Mouse (Mus musculus): ENCODE measurements around the gene Utp6. TPM values are rescaled to one million over a fixed set of nuclear protein-coding genes. Genes with fewer than 3 reads are reported as not detected.

Gene Utp6
- total and polyA plus RNA-seq, 3 experiments: 78.8 to 148 (median 117) TPM

DNA sequence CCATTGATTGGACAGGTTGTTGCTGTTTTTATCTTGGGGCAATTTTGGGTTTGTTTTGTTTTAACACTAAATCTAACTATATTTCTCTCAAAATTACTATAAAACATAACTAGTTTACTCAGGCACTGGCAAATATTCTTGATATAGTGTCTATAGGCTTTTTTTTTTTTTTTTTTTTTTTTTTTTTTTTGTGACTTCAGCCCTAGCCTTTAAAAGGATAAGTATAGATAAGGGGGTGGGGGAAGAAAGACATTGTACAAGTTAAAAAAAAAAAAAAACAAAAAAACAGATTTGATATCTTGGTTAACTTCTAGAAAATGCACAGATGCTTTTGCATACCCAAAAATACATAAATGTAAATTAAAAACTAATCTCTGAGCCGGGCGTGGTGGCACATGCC is 27.9 kb upstream of the Utp6 start:
- Histone ChIP-seq H3K27me3 (replicated peaks) (no peaks in the 10 kb centered on the region), H3K9me3 (replicated peaks; ENCODE audit: low read length) (no peaks in the 10 kb centered on the region), H3K27ac (ENCODE audit: insufficient read depth, low read depth) (no peak overlapping the region), H3K36me3 (replicated peaks in 1 of 2; ENCODE audit: control insufficient read depth in 1 of 2, insufficient read depth in 1 of 2, low read length in 1 of 2) (no peaks in the 10 kb centered on the region), H3K9ac (ENCODE audit: insufficient read depth, low read depth) (no peak overlapping the region), H3K79me2 (replicated peaks; ENCODE audit: control insufficient read depth, extremely low read depth, insufficient read depth, poor library complexity, severe bottlenecking) (peaks cover 15% of the 10 kb centered on the region), H3K4me2 (ENCODE audit: insufficient read depth, low read depth, poor library complexity, severe bottlenecking) (no peak overlapping the region), H3K4me1 (ENCODE audit: control insufficient read depth in 1 of 2, insufficient read depth in 2 of 2) (peaks cover 0 to 11% of the 10 kb centered on the region in 2 experiments; a peak in 2 of 4 replicates), H3K4me3 (replicated peaks in 1 of 3; ENCODE audit: low read depth in 2 of 3, low read length in 2 of 3, poor library complexity in 1 of 3) (no peak overlapping the region)
- TF ChIP-seq ZNF384 (IDR thresholded peaks at IDR 0.05; ENCODE audit: low read depth, low read length) (peak; percentile 70), EP300 (IDR thresholded peaks at IDR 0.05; ENCODE audit: low read length) (no peak), ELF1 (IDR thresholded peaks at IDR 0.05; ENCODE audit: low read depth, low read length) (no peak)
- dilution Hi-C loops (cut with MboI; ENCODE audit: extremely low pct_ligation_motif_present, extremely low pct_unique_long_range_greater_than_20kb, low sequenced_read_pairs) (no loop called here), in situ Hi-C loops (cut with MboI; ENCODE audit: low pct_ligation_motif_present, low pct_unique_long_range_greater_than_20kb, low sequenced_read_pairs) (no loop called here)
- DNase-seq (ENCODE audit: extremely low read depth): no peak

DNA sequence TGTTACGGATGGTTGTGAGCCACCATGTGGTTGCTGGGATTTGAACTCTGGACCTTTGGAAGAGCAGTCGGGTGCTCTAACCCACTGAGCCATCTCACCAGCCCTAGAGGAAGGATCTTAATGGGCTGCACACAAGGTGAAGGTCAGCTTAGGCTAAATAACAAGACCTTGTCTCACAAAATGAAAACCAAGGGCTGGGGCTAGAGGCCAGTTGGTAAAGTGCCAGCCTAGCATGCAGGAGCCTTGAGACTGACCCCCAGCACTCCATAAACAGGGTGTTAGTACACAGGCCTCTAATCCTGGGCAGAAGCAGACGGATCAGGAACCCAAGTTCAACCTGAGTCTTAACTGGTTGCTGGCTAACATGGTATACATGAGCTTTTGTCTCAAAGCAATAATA is 25.7 kb upstream of the Utp6 start:
- no peak overlapping the region for H3K9ac ChIP-seq (ENCODE audit: insufficient read depth, low read depth)
- H3K4me1 ChIP-seq (ENCODE audit: control insufficient read depth in 1 of 2, insufficient read depth in 2 of 2): peaks cover 0 to 9% of the 10 kb centered on the region in 2 experiments; a peak in 1 of 4 replicates
- in situ Hi-C loops (cut with MboI; ENCODE audit: low pct_ligation_motif_present, low pct_unique_long_range_greater_than_20kb, low sequenced_read_pairs) (no loop called here), dilution Hi-C loops (cut with MboI; ENCODE audit: extremely low pct_ligation_motif_present, extremely low pct_unique_long_range_greater_than_20kb, low sequenced_read_pairs) (no loop called here)
- TF ChIP-seq MEF2A (IDR thresholded peaks at IDR 0.05; ENCODE audit: borderline replicate concordance, low read depth, low read length) (no peak), JUND (conservative IDR thresholded peaks at IDR 0.05; ENCODE audit: low read depth, low read length) (no peak), ZC3H11A (IDR thresholded peaks at IDR 0.05; ENCODE audit: low read depth, low read length) (no peak), UBTF (IDR thresholded peaks at IDR 0.05; ENCODE audit: low read depth, low read length) (no peak), NELFE (IDR thresholded peaks at IDR 0.05; ENCODE audit: low read depth, low read length) (no peak), TCF12 (IDR thresholded peaks at IDR 0.05; ENCODE audit: low read depth, low read length) (no peak), CHD1 (IDR thresholded peaks at IDR 0.05; ENCODE audit: low read depth, low read length) (no peak), SIN3A (IDR thresholded peaks at IDR 0.05; ENCODE audit: low read length) (no peak), ELF1 (IDR thresholded peaks at IDR 0.05; ENCODE audit: low read depth, low read length) (no peak), MAZ (IDR thresholded peaks at IDR 0.05; ENCODE audit: low read depth, low read length) (no peak), KAT2A (IDR thresholded peaks at IDR 0.05; ENCODE audit: insufficient replicate concordance, low read length) (no peak), MXI1 (IDR thresholded peaks at IDR 0.05; ENCODE audit: low read depth, low read length) (no peak), ZKSCAN1 (IDR thresholded peaks at IDR 0.05; ENCODE audit: borderline replicate concordance, low read depth, low read length) (no peak), TBP (conservative IDR thresholded peaks at IDR 0.05; ENCODE audit: low read depth, low read length) (no peak), RCOR1 (conservative IDR thresholded peaks at IDR 0.05; ENCODE audit: low read depth, low read length) (no peak)
- no peak overlapping the region for H3K4me3 ChIP-seq (replicated peaks in 1 of 3; ENCODE audit: low read depth in 2 of 3, low read length in 2 of 3, poor library complexity in 1 of 3)
- H3K4me2 ChIP-seq (ENCODE audit: insufficient read depth, low read depth, poor library complexity, severe bottlenecking): no peak overlapping the region
- H3K27me3 ChIP-seq (replicated peaks): no peaks in the 10 kb centered on the region
- H3K9me3 ChIP-seq (replicated peaks; ENCODE audit: low read length): no peaks in the 10 kb centered on the region
- no peaks in the 10 kb centered on the region for H3K79me2 ChIP-seq (replicated peaks; ENCODE audit: control insufficient read depth, extremely low read depth, insufficient read depth, poor library complexity, severe bottlenecking)
- no peaks in the 10 kb centered on the region for H3K36me3 ChIP-seq (replicated peaks in 1 of 2; ENCODE audit: control insufficient read depth in 1 of 2, insufficient read depth in 1 of 2, low read length in 1 of 2)
- DNase-seq (ENCODE audit: extremely low read depth): no peak
- no peak overlapping the region for H3K27ac ChIP-seq (ENCODE audit: insufficient read depth, low read depth)
